In genomic region chr12:6580195-6580594, GRCm38 (mm10) we compare ENCODE assay signal across 14 mouse cellular contexts.
"Had no signal": no experiment of that assay in that cellular context is flagged by ENCODE, and none has a peak within 500 bp of the region (broad histone marks: within the 10 kb centered on the region; RNA-seq: fewer than 3 reads in every experiment).

No protein-coding gene starts in this region.

- DNase-seq: kidney, adult 11 months; kidney, adult 9 months; kidney, postnatal 14 days; kidney, postnatal 4 days; layer of hippocampus, postnatal 36 days; liver, postnatal 0 days; lung, embryonic 14.5 days; midbrain, embryonic 14.5 days; right cerebral cortex, postnatal 25 days; spleen, adult 18-20 months; thymus, adult 18-20 months; thymus, postnatal 36 days had no signal

- ATAC-seq: intestine, embryonic 15.5 days; liver, postnatal 0 days; lung, postnatal 0 days had no signal
